Mouse (Mus musculus): ENCODE results near the gene Tenm2. TPM values are rescaled to one million over a fixed set of nuclear protein-coding genes. Genes with fewer than 3 reads are reported as not detected.

Gene Tenm2
- polyA plus RNA-seq, 1 experiment from 2014 or later: 47.3 TPM

DNA sequence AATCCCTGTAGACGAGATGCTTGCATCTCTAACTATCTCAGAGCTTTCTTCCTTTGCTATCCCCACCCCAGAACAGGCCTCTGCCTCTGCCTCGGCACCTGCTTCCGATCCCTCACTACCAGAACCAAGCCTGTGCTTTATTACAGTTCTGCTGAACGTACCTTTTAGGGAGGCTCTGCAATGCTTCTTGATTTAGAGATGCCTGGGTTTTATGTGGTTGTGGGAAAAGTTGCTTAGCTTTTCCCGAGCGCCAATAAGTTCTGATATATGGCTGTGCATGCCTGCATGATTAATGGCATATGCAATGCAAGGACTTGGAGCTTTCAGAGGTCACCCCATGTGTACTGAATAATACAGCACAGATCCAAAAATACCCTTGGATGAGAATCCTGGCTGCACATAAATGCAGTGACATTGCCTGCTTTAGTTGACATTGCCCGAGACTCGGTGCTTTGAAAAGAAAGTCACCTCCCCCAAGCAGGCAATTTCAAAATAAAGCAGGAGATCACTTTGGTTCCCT is 1114.3 kb downstream of the Tenm2 start:
- Histone ChIP-seq H3K4me1 (replicated peaks) (peaks cover 37% of the 10 kb centered on the region), H3K9ac (replicated peaks) (no peak overlapping the region), H3K4me2 (replicated peaks) (no peak overlapping the region), H3K27me3 (0 out of 2 replicates have a peak, but pooled peaks cover 3% of the 10 kb centered on the region), H3K9me3 (no peaks in the 10 kb centered on the region), H3K27ac (peak overlapping the region; percentile 76), H3K36me3 (no peaks in the 10 kb centered on the region), H3K4me3 (replicated peaks) (no peak overlapping the region)
- ATAC-seq: peak; percentile 51; the same call in 1 of the 2 replicates
- WGBS: 31% methylated on average over 8 of the region's 8 CpGs

- 9% methylated on average over 7 of the region's 7 CpGs for WGBS
- no peaks in the 10 kb centered on the region for H3K9me3 ChIP-seq
- no peak overlapping the region for H3K9ac ChIP-seq (replicated peaks)
- H3K27me3 ChIP-seq: 0 out of 2 replicates have a peak, but pooled peaks cover 3% of the 10 kb centered on the region
- 0 out of 2 replicates have a peak overlapping the region, but pooled peaks have one; percentile 0 for H3K4me2 ChIP-seq (replicated peaks)
- peak; percentile 71 for ATAC-seq
- peaks cover 37% of the 10 kb centered on the region for H3K4me1 ChIP-seq (replicated peaks)
- H3K27ac ChIP-seq: peak overlapping the region; percentile 76
- H3K4me3 ChIP-seq (replicated peaks): no peak overlapping the region
- no peaks in the 10 kb centered on the region for H3K36me3 ChIP-seq
Observed at GRCm38 (mm10) chr11:36120591-36121409, 1115.0 kb downstream of the Tenm2 start.

- no peaks in the 10 kb centered on the region for H3K9me3 ChIP-seq
- no peak overlapping the region for H3K4me3 ChIP-seq (replicated peaks)
- H3K36me3 ChIP-seq: no peaks in the 10 kb centered on the region
- H3K9ac ChIP-seq (replicated peaks): no peak overlapping the region
- H3K27ac ChIP-seq: no peak overlapping the region
- H3K27me3 ChIP-seq: peaks cover 8% of the 10 kb centered on the region; the same call in 1 of the 2 replicates
- H3K4me1 ChIP-seq (replicated peaks): peaks cover 23% of the 10 kb centered on the region
- no peak overlapping the region for H3K4me2 ChIP-seq (replicated peaks)
- 89% methylated on average over 12 of the region's 12 CpGs for WGBS
- ATAC-seq: no peak
Observed at GRCm38 (mm10) chr11:36113326-36113725, 1122.4 kb downstream of the Tenm2 start.

GRCm38 (mm10) chr11:36108970-36109731 is 1126.6 kb downstream of the Tenm2 start:
- Histone ChIP-seq H3K9me3 (no peaks in the 10 kb centered on the region), H3K36me3 (no peaks in the 10 kb centered on the region), H3K27me3 (peaks cover 8% of the 10 kb centered on the region; the same call in 1 of the 2 replicates), H3K4me1 (replicated peaks) (peaks cover 49% of the 10 kb centered on the region), H3K9ac (replicated peaks) (no peak overlapping the region), H3K4me3 (replicated peaks) (no peak overlapping the region), H3K4me2 (replicated peaks) (0 out of 2 replicates have a peak overlapping the region, but pooled peaks have one; percentile 2), H3K27ac (peak overlapping the region; percentile 79)
- ATAC-seq: peak; percentile 77
- WGBS: 10% methylated on average over 12 of the region's 12 CpGs

- 62% methylated on average over 6 of the region's 6 CpGs for WGBS
- no peaks in the 10 kb centered on the region for H3K36me3 ChIP-seq
- ATAC-seq: no peak
- H3K27ac ChIP-seq: peak overlapping the region; percentile 4; the same call in 1 of the 2 replicates
- peaks cover 8% of the 10 kb centered on the region; the same call in 1 of the 2 replicates for H3K27me3 ChIP-seq
- no peaks in the 10 kb centered on the region for H3K9me3 ChIP-seq
- no peak overlapping the region for H3K4me3 ChIP-seq (replicated peaks)
- peaks cover 56% of the 10 kb centered on the region for H3K4me1 ChIP-seq (replicated peaks)
- no peak overlapping the region for H3K4me2 ChIP-seq (replicated peaks)
- no peak overlapping the region for H3K9ac ChIP-seq (replicated peaks)
Observed at GRCm38 (mm10) chr11:36107840-36108239, 1127.9 kb downstream of the Tenm2 start.

GRCm38 (mm10) chr11:36106639-36107038 is 1129.1 kb downstream of the Tenm2 start:
- H3K9me3 ChIP-seq: no peaks in the 10 kb centered on the region
- 0 out of 2 replicates have a peak overlapping the region, but pooled peaks have one; percentile 14 for H3K9ac ChIP-seq (replicated peaks)
- peaks cover 3% of the 10 kb centered on the region; the same call in 1 of the 2 replicates for H3K27me3 ChIP-seq
- peak; percentile 86 for ATAC-seq
- H3K4me3 ChIP-seq (replicated peaks): no peak overlapping the region
- peak overlapping the region; percentile 19; the same call in 1 of the 2 replicates for H3K4me2 ChIP-seq (replicated peaks)
- H3K36me3 ChIP-seq: no peaks in the 10 kb centered on the region
- peak overlapping the region; percentile 89 for H3K27ac ChIP-seq
- WGBS: 17% methylated on average over 10 of the region's 10 CpGs
- H3K4me1 ChIP-seq (replicated peaks): peaks cover 56% of the 10 kb centered on the region

- Histone ChIP-seq H3K27ac (peak overlapping the region; percentile 39), H3K36me3 (no peaks in the 10 kb centered on the region), H3K9me3 (no peaks in the 10 kb centered on the region), H3K4me1 (replicated peaks) (peaks cover 35% of the 10 kb centered on the region), H3K4me3 (replicated peaks) (no peak overlapping the region), H3K27me3 (no peaks in the 10 kb centered on the region), H3K9ac (replicated peaks) (no peak overlapping the region), H3K4me2 (replicated peaks) (no peak overlapping the region)
- WGBS: 29% methylated on average over 6 of the region's 6 CpGs
- no peak for ATAC-seq
Observed at GRCm38 (mm10) chr11:36103556-36103955, 1132.2 kb downstream of the Tenm2 start.

GRCm38 (mm10) chr11:36096219-36096618 is 1139.5 kb downstream of the Tenm2 start:
- no peak for ATAC-seq
- 86% methylated on average over 14 of the region's 14 CpGs for WGBS
- Histone ChIP-seq H3K4me1 (replicated peaks) (0 out of 2 replicates have a peak, but pooled peaks cover 6% of the 10 kb centered on the region), H3K4me2 (replicated peaks) (no peak overlapping the region), H3K9me3 (no peaks in the 10 kb centered on the region), H3K36me3 (no peaks in the 10 kb centered on the region), H3K9ac (replicated peaks) (no peak overlapping the region), H3K4me3 (replicated peaks) (no peak overlapping the region), H3K27me3 (no peaks in the 10 kb centered on the region), H3K27ac (no peak overlapping the region)

DNA sequence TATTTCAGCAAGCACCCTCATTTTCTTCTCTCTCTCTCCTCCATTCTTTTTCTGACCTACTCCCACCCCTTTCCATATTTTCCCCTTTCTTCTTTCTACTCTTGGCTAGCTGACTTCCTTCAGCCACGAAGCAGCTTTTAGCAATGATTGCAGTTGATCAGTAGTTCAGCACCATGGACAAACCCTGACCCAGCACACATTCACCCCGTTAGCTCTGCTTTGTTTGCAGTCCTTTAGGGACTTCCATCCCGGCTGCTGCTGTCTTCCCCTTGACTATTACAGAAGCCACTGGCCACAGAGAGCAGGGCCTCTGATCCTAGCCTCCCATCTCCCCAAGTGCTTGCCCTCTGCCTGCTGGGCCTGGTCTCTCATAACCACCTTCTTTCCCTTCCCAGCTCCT is 1145.6 kb downstream of the Tenm2 start:
- Histone ChIP-seq H3K9me3 (no peaks in the 10 kb centered on the region), H3K9ac (replicated peaks) (no peak overlapping the region; the same call in 1 of the 2 replicates), H3K4me1 (replicated peaks) (peaks cover 13% of the 10 kb centered on the region), H3K4me3 (replicated peaks) (no peak overlapping the region), H3K27me3 (peaks cover 4% of the 10 kb centered on the region), H3K4me2 (replicated peaks) (no peak overlapping the region), H3K36me3 (no peaks in the 10 kb centered on the region), H3K27ac (no peak overlapping the region)
- ATAC-seq: no peak
- WGBS: 18% methylated on average over 3 of the region's 3 CpGs

GRCm38 (mm10) chr11:36081399-36082053 is 1154.2 kb downstream of the Tenm2 start:
- Histone ChIP-seq H3K9me3 (no peaks in the 10 kb centered on the region), H3K4me2 (replicated peaks) (no peak overlapping the region), H3K27ac (no peak overlapping the region; the same call in 1 of the 2 replicates), H3K36me3 (0 out of 2 replicates have a peak, but pooled peaks cover 1% of the 10 kb centered on the region), H3K27me3 (0 out of 2 replicates have a peak, but pooled peaks cover 2% of the 10 kb centered on the region), H3K4me3 (replicated peaks) (no peak overlapping the region), H3K4me1 (replicated peaks) (peaks cover 31% of the 10 kb centered on the region), H3K9ac (replicated peaks) (no peak overlapping the region)
- peak; percentile 53 for ATAC-seq
- WGBS: 51% methylated on average over 10 of the region's 10 CpGs

GRCm38 (mm10) chr11:36080766-36081165 is 1155.0 kb downstream of the Tenm2 start:
- Histone ChIP-seq H3K36me3 (0 out of 2 replicates have a peak, but pooled peaks cover 5% of the 10 kb centered on the region), H3K9ac (replicated peaks) (no peak overlapping the region), H3K4me1 (replicated peaks) (peaks cover 31% of the 10 kb centered on the region), H3K4me3 (replicated peaks) (no peak overlapping the region), H3K9me3 (no peaks in the 10 kb centered on the region), H3K4me2 (replicated peaks) (no peak overlapping the region), H3K27ac (peak overlapping the region; percentile 36; the same call in 1 of the 2 replicates), H3K27me3 (0 out of 2 replicates have a peak, but pooled peaks cover 2% of the 10 kb centered on the region)
- WGBS: 64% methylated on average over 11 of the region's 11 CpGs
- peak; percentile 19; the same call in 1 of the 2 replicates for ATAC-seq

Data from midbrain, embryonic 13.5 days (tissue).